ENCODE assay signal across 7 mouse cellular contexts in genomic region chr4:149549221-149549925, GRCm38 (mm10). TPM values are rescaled to one million over a fixed set of nuclear protein-coding genes. Genes with fewer than 3 reads are reported as not detected.
DNase-seq lines count a peak whose midpoint lies in the region; ATAC-seq lines count a peak whose summit lies in the region.

No protein-coding gene starts in this region.

- no peak overlapping the region for H3K4me2 ChIP-seq in intestine, embryonic 14.5 days (ENCODE audit: low read length)

- 62% methylated on average over 9 of the region's 9 CpGs for WGBS in intestine, embryonic 14.5 days

- no peaks in the 10 kb centered on the region for H3K4me1 ChIP-seq in intestine, embryonic 14.5 days (replicated peaks; ENCODE audit: control insufficient read depth, insufficient read depth, low read length)

- no peak overlapping the region for H3K4me3 ChIP-seq in intestine, embryonic 14.5 days (ENCODE audit: low read depth, low read length)

- no peak overlapping the region for H3K27ac ChIP-seq in intestine, embryonic 14.5 days (ENCODE audit: low read depth)

- ATAC-seq in common myeloid progenitor, adult 5-6 weeks (replicated peaks; ENCODE audit: low read depth, poor library complexity, severe bottlenecking): peak; percentile 84
- peak; percentile 82 for ATAC-seq in intestine, embryonic 14.5 days (replicated peaks; ENCODE audit: low FRiP score, low TSS enrichment, low read depth)
- ATAC-seq in megakaryocyte-erythroid progenitor cell, adult 5-6 weeks (replicated peaks; ENCODE audit: low FRiP score, low TSS enrichment, poor library complexity, severe bottlenecking): peak; percentile 81

- peaks cover 15% of the 10 kb centered on the region for H3K36me3 ChIP-seq in intestine, embryonic 14.5 days (ENCODE audit: control insufficient read depth, insufficient read depth, low read length)

- no peaks in the 10 kb centered on the region for H3K9me3 ChIP-seq in intestine, embryonic 14.5 days (ENCODE audit: control insufficient read depth, low read length)

- no peaks in the 10 kb centered on the region for H3K27me3 ChIP-seq in intestine, embryonic 14.5 days (replicated peaks; ENCODE audit: control insufficient read depth, insufficient read depth, low read length)

- DNase-seq in adrenal gland, adult (ENCODE audit: inconsistent age in 2 of 2, low spot score in 1 of 2): peak; percentile 78 to 94
- DNase-seq in gastrocnemius, postnatal 10 days: peak; percentile 56
- DNase-seq in intestine, embryonic 14.5 days (ENCODE audit: low spot score): peak; percentile 84
- peak; percentile 75 to 96 for DNase-seq in left cerebral cortex, adult 9 months (ENCODE audit: low spot score in 2 of 2)
- peak; percentile 86 for DNase-seq in right cerebral cortex, postnatal 25 days

- no peak overlapping the region for H3K9ac ChIP-seq in intestine, embryonic 14.5 days (ENCODE audit: low read length)

RNA-seq across cellular contexts. Expression of gene Ctnnbip1, which starts 31.3 kb away (rescaled TPM):
- total RNA-seq in common myeloid progenitor, adult 5-6 weeks (2017): 4.7 and 6.6 TPM in 2 replicates
- 10 to 100 TPM; 61.4 to 76.9 TPM for total RNA-seq in gastrocnemius, postnatal 10 days (2021)
- polyA plus RNA-seq in intestine, embryonic 14.5 days (2014; fragmentation: Nextera tagmentation; extraction: Ambion mirVana): 53.0 and 54.3 TPM in 2 replicates
- total RNA-seq in megakaryocyte-erythroid progenitor cell, adult 5-6 weeks (2014; fragmentation: Nextera tagmentation): 1.5 and 5.5 TPM in 2 replicates
- total RNA-seq in megakaryocyte-erythroid progenitor cell, adult 5-6 weeks (2017): 1.7 and 5.9 TPM in 2 replicates

RNA-seq across cellular contexts. Expression of gene Clstn1, which starts 36.9 kb away (rescaled TPM):
- 11.7 and 13.4 TPM in 2 replicates for total RNA-seq in common myeloid progenitor, adult 5-6 weeks (2017)
- total RNA-seq in gastrocnemius, postnatal 10 days (2021): 10 to 100 TPM; 63.5 to 69.0 TPM
- 20.5 and 30.8 TPM in 2 replicates for polyA plus RNA-seq in intestine, embryonic 14.5 days (2014; fragmentation: Nextera tagmentation; extraction: Ambion mirVana)
- total RNA-seq in megakaryocyte-erythroid progenitor cell, adult 5-6 weeks (2014; fragmentation: Nextera tagmentation): 30.8 and 31.2 TPM in 2 replicates
- 23.3 and 30.4 TPM in 2 replicates for total RNA-seq in megakaryocyte-erythroid progenitor cell, adult 5-6 weeks (2017)
